Mouse (Mus musculus): ENCODE results near the gene Ccdc88a. TPM values are rescaled to one million over a fixed set of nuclear protein-coding genes. Genes with fewer than 3 reads are reported as not detected.
"Not testable (repeated sequence)": the region's sequence is repeated elsewhere in the genome, so short reads cannot be mapped to it uniquely, and the experiment has no call there.

Ccdc88a gene
- polyA plus RNA-seq, 1 experiment from 2014 or later, result 35.2 TPM

GRCm38 (mm10) chr11:29538201-29538600 lies 164.7 kb downstream of the Ccdc88a start:
- Histone ChIP-seq H3K4me1 (ENCODE audit: control insufficient read depth, insufficient read depth, low read length) (no peaks in the 10 kb centered on the region), H3K4me2 (ENCODE audit: low read depth, severe bottlenecking) (no peak overlapping the region), H3K4me3 (ENCODE audit: low read depth, low read length) (no peak overlapping the region), H3K27ac (replicated peaks; ENCODE audit: low read depth, low read length) (no peak overlapping the region), H3K9me3 (ENCODE audit: control insufficient read depth, low read length) (no peaks in the 10 kb centered on the region), H3K36me3 (ENCODE audit: control insufficient read depth, insufficient read depth, low read length) (peaks cover 11% of the 10 kb centered on the region), H3K9ac (ENCODE audit: low read length) (no peak overlapping the region), H3K27me3 (ENCODE audit: control insufficient read depth, insufficient read depth, low read length) (no peaks in the 10 kb centered on the region)
- no peak for DNase-seq (ENCODE audit: low spot score)
- ATAC-seq (ENCODE audit: insufficient number of reproducible peaks, low FRiP score, low TSS enrichment, low read depth), result no peak
- WGBS, result 94% methylated on average over 1 of the region's 1 CpGs

- ATAC-seq (ENCODE audit: insufficient number of reproducible peaks, low FRiP score, low TSS enrichment, low read depth), result no peak
- H3K36me3 ChIP-seq (ENCODE audit: control insufficient read depth, insufficient read depth, low read length), result peaks cover 8% of the 10 kb centered on the region
Observed at GRCm38 (mm10) chr11:29544225-29544945, 170.9 kb downstream of the Ccdc88a start.

GRCm38 (mm10) chr11:29545150-29545752 lies 171.8 kb downstream of the Ccdc88a start:
- WGBS, result 92% methylated on average over 4 of the region's 4 CpGs
- H3K36me3 ChIP-seq (ENCODE audit: control insufficient read depth, insufficient read depth, low read length); H3K9me3 ChIP-seq (ENCODE audit: control insufficient read depth, low read length); H3K4me2 ChIP-seq (ENCODE audit: low read depth, severe bottlenecking); H3K27me3 ChIP-seq (ENCODE audit: control insufficient read depth, insufficient read depth, low read length); ATAC-seq (ENCODE audit: insufficient number of reproducible peaks, low FRiP score, low TSS enrichment, low read depth); H3K27ac ChIP-seq (replicated peaks; ENCODE audit: low read depth, low read length); H3K4me1 ChIP-seq (ENCODE audit: control insufficient read depth, insufficient read depth, low read length); H3K9ac ChIP-seq (ENCODE audit: low read length); H3K4me3 ChIP-seq (ENCODE audit: low read depth, low read length); DNase-seq (ENCODE audit: low spot score): not testable (repeated sequence)

More at GRCm38 (mm10) chr11:29544225-29544945, 170.9 kb downstream of the Ccdc88a start:
- H3K4me1 ChIP-seq (ENCODE audit: control insufficient read depth, insufficient read depth, low read length), result no peaks in the 10 kb centered on the region
- H3K9me3 ChIP-seq (ENCODE audit: control insufficient read depth, low read length), result no peaks in the 10 kb centered on the region
- H3K27ac ChIP-seq (replicated peaks; ENCODE audit: low read depth, low read length), result no peak overlapping the region
- H3K27me3 ChIP-seq (ENCODE audit: control insufficient read depth, insufficient read depth, low read length), result no peaks in the 10 kb centered on the region
- WGBS, result 96% methylated on average over 3 of the region's 3 CpGs
- no peak overlapping the region for H3K9ac ChIP-seq (ENCODE audit: low read length)
- no peak overlapping the region for H3K4me3 ChIP-seq (ENCODE audit: low read depth, low read length)
- no peak for DNase-seq (ENCODE audit: low spot score)
- no peak overlapping the region for H3K4me2 ChIP-seq (ENCODE audit: low read depth, severe bottlenecking)

GRCm38 (mm10) chr11:29546297-29546696 lies 172.8 kb downstream of the Ccdc88a start:
- not testable (repeated sequence) for ATAC-seq (ENCODE audit: insufficient number of reproducible peaks, low FRiP score, low TSS enrichment, low read depth); DNase-seq (ENCODE audit: low spot score); H3K9ac ChIP-seq (ENCODE audit: low read length); H3K27ac ChIP-seq (replicated peaks; ENCODE audit: low read depth, low read length); H3K27me3 ChIP-seq (ENCODE audit: control insufficient read depth, insufficient read depth, low read length); H3K9me3 ChIP-seq (ENCODE audit: control insufficient read depth, low read length); H3K4me1 ChIP-seq (ENCODE audit: control insufficient read depth, insufficient read depth, low read length); H3K36me3 ChIP-seq (ENCODE audit: control insufficient read depth, insufficient read depth, low read length)
- peak overlapping the region; percentile 61; the same call in 1 of the 2 replicates for H3K4me2 ChIP-seq (ENCODE audit: low read depth, severe bottlenecking)
- H3K4me3 ChIP-seq (ENCODE audit: low read depth, low read length), result peak overlapping the region; percentile 70; the same call in 1 of the 2 replicates
- WGBS, result 94% methylated on average over 2 of the region's 2 CpGs

GRCm38 (mm10) chr11:29546762-29547161 lies 173.3 kb downstream of the Ccdc88a start:
- 21% methylated on average over 2 of the region's 2 CpGs for WGBS
- no peak for ATAC-seq (ENCODE audit: insufficient number of reproducible peaks, low FRiP score, low TSS enrichment, low read depth)
- peaks cover 8% of the 10 kb centered on the region for H3K36me3 ChIP-seq (ENCODE audit: control insufficient read depth, insufficient read depth, low read length)
- peak overlapping the region; percentile 95 for H3K9ac ChIP-seq (ENCODE audit: low read length)
- no peaks in the 10 kb centered on the region for H3K27me3 ChIP-seq (ENCODE audit: control insufficient read depth, insufficient read depth, low read length)
- no peak for DNase-seq (ENCODE audit: low spot score)
- peak overlapping the region; percentile 70 for H3K4me3 ChIP-seq (ENCODE audit: low read depth, low read length)
- H3K9me3 ChIP-seq (ENCODE audit: control insufficient read depth, low read length), result no peaks in the 10 kb centered on the region
- H3K4me1 ChIP-seq (ENCODE audit: control insufficient read depth, insufficient read depth, low read length), result no peaks in the 10 kb centered on the region
- peak overlapping the region; percentile 61 for H3K4me2 ChIP-seq (ENCODE audit: low read depth, severe bottlenecking)
- no peak overlapping the region; the same call in 1 of the 2 replicates for H3K27ac ChIP-seq (replicated peaks; ENCODE audit: low read depth, low read length)

GRCm38 (mm10) chr11:29547249-29547751 lies 173.8 kb downstream of the Ccdc88a start:
- peak overlapping the region; percentile 95 for H3K9ac ChIP-seq (ENCODE audit: low read length)
- under 1% methylated on average over 27 of the region's 27 CpGs for WGBS
- no peaks in the 10 kb centered on the region for H3K4me1 ChIP-seq (ENCODE audit: control insufficient read depth, insufficient read depth, low read length)
- DNase-seq (ENCODE audit: low spot score) (no peak), ATAC-seq (ENCODE audit: insufficient number of reproducible peaks, low FRiP score, low TSS enrichment, low read depth) (0 out of 2 replicates have a peak, but pooled peaks have one; percentile 9)
- H3K27me3 ChIP-seq (ENCODE audit: control insufficient read depth, insufficient read depth, low read length), result no peaks in the 10 kb centered on the region
- H3K9me3 ChIP-seq (ENCODE audit: control insufficient read depth, low read length), result no peaks in the 10 kb centered on the region
- H3K27ac ChIP-seq (replicated peaks; ENCODE audit: low read depth, low read length), result peak overlapping the region; percentile 68; the same call in 1 of the 2 replicates
- peak overlapping the region; percentile 70 for H3K4me3 ChIP-seq (ENCODE audit: low read depth, low read length)
- peaks cover 6% of the 10 kb centered on the region for H3K36me3 ChIP-seq (ENCODE audit: control insufficient read depth, insufficient read depth, low read length)
- H3K4me2 ChIP-seq (ENCODE audit: low read depth, severe bottlenecking), result peak overlapping the region; percentile 65

GRCm38 (mm10) chr11:29547752-29548503 lies 174.5 kb downstream of the Ccdc88a start, which contains the start of the genes Clhc1 and Rps27a:
Gene Clhc1, plus strand, starts transcription at chr11:29547950.
Gene Rps27a, minus strand, starts transcription at chr11:29548109.
- WGBS, result under 1% methylated on average over 46 of the region's 46 CpGs
- Histone ChIP-seq H3K4me2 (ENCODE audit: low read depth, severe bottlenecking) (peak within 1 kb of the TSS; percentile 65), H3K27ac (replicated peaks; ENCODE audit: low read depth, low read length) (peak within 1 kb of the TSS; percentile 68), H3K4me3 (ENCODE audit: low read depth, low read length) (peak within 1 kb of the TSS; percentile 70), H3K4me1 (ENCODE audit: control insufficient read depth, insufficient read depth, low read length) (no peaks in the 10 kb centered on the region), H3K9ac (ENCODE audit: low read length) (peak within 1 kb of the TSS; percentile 95), H3K36me3 (ENCODE audit: control insufficient read depth, insufficient read depth, low read length) (peaks cover 5% of the 10 kb centered on the region; the same call in 1 of the 2 replicates), H3K9me3 (ENCODE audit: control insufficient read depth, low read length) (no peaks in the 10 kb centered on the region), H3K27me3 (ENCODE audit: control insufficient read depth, insufficient read depth, low read length) (no peaks in the 10 kb centered on the region)
- ATAC-seq (ENCODE audit: insufficient number of reproducible peaks, low FRiP score, low TSS enrichment, low read depth), result peak; percentile 97
- peak; percentile 95 for DNase-seq (ENCODE audit: low spot score)

Data from limb, embryonic 11.5 days (tissue).